Mouse (Mus musculus): ENCODE results near the gene Rhoj. TPM values are rescaled to one million over a fixed set of nuclear protein-coding genes. Genes with fewer than 3 reads are reported as not detected.
"Not testable (repeated sequence)": the region's sequence is repeated elsewhere in the genome, so short reads cannot be mapped to it uniquely, and the experiment has no call there.

Rhoj gene
- total RNA-seq, 2 experiments from 2014 or later, result 16.7 to 22.6 TPM

- DNase-seq, result no peak
These were observed 86.1 kb downstream of the Rhoj start for GRCm38 (mm10) chr12:75394011-75394773.

- DNase-seq, result no peak
These were observed 88.5 kb downstream of the Rhoj start for GRCm38 (mm10) chr12:75396616-75397015.

GRCm38 (mm10) chr12:75397077-75397476 is 89.0 kb downstream of the Rhoj start:
- no peak for DNase-seq

- DNase-seq, result no peak
These were observed 104.8 kb downstream of the Rhoj start for GRCm38 (mm10) chr12:75412964-75413363.

- DNase-seq, result no peak
These were observed 106.9 kb downstream of the Rhoj start for GRCm38 (mm10) chr12:75414991-75415390.

DNA sequence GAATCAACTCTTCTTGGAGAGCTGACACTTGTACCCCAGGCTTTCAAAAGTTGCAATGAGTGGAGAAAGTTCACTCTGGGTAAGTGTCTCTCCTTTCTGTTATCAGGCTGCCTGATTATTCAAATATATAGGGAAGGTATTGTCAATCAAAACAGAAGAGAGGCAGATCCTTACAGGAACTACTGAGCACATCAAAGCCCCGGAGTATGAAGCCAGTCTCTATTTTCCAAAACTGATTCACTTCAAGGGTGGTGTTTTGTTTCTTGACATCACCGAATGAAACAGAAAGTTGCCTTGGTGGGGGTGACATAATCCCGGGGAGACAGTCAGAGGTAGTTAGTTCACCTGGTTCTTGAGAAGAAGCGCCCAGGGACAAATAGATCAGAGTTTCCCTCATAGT is 108.6 kb downstream of the Rhoj start, which contains the start of gene Gphb5:
Gphb5 (minus strand) TSS at position 101 of the 400 bp plus-strand sequence.
- DNase-seq, result no peak

- DNase-seq, result no peak
These were observed 116.2 kb downstream of the Rhoj start for GRCm38 (mm10) chr12:75424359-75424758.

DNA sequence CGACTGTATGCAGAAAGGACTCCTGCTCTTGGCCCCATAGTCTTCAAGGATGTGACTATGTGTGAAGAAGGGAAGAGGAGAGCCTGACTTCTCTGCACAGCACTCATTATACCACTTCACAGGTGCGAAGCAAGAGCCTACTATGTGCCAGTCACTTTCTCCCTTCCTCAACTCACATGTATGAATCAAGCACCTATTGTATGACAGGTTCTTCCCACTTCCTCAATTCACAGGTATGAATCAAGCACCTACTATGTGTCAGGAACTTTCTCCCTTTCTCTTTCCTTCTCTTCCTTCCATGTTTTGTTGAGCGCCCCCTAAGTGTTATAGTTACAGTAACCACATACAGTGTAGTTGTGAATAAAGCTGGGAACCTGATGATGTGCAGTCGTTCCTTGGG is 116.7 kb downstream of the Rhoj start:
- no peak for DNase-seq

GRCm38 (mm10) chr12:75425882-75426281 is 117.8 kb downstream of the Rhoj start:
- no peak for DNase-seq

- DNase-seq, result no peak
These were observed 120.6 kb downstream of the Rhoj start for GRCm38 (mm10) chr12:75428719-75429118.

GRCm38 (mm10) chr12:75429685-75430396 is 121.7 kb downstream of the Rhoj start:
- DNase-seq, result no peak

DNA sequence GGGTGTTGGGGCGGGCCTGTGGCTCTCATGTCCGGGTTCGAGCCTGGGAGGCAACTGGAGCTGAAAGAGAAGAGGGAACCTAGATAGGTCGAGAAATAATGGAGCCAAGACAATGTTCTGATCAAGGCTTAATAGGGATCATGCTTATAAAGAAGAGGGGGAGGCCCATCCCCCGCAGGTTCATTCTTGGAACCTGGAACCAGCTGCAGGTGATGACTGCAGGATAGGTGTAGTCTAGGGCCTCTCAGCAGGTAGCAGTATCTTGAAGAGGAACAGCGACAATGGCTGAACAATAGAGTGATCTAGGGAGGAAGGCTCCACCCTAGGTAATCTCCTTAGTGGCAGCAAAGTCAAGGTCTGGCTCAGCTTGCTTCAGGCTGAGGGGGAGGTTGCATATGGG is 124.3 kb downstream of the Rhoj start:
- not testable (repeated sequence) for DNase-seq

- no peak for DNase-seq
These were observed 138.1 kb downstream of the Rhoj start for GRCm38 (mm10) chr12:75446245-75446644.

DNA sequence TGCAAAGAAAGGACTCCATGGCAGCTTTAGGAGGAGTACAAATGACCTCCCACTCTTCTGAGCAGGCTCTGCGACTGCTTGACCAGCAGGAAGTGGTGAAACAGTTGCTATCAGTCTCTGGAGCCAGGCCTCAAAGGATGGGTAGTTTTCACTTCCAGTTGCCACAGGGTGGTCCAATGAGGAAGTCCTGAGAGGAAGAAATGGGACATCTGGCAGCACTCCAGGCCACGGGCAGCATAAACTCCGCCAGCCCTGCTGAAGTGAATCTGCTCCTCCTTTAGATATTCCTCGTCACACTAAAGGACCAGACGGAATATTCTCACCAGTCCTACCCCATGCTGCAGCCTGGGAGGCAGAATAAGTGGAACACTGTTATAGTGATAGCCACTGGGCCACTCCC is 140.8 kb downstream of the Rhoj start:
- no peak for DNase-seq

DNA sequence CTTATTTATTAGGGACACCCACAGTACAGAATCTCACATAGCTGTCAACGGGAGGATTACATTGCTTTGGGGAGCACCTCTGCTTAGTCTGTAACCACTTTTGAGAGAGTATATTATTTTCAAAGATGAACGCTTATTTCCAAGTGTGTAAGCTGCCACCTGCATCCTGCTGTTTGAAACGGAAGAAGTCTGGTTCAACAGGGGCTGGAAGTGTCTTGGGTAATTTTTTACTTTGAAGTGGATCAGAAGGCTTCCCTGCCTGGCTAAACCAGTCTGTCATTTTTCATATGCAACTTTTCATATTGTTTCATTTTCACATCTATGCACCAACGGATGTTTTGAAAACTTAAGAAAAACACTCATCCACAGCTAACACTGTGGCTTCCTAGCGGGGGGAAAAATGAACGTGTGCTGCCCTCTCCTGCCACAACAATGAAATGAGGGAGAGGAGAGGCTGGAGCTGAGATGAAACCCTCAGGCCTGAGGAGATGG is 141.4 kb downstream of the Rhoj start:
- DNase-seq, result no peak

- no peak for DNase-seq
These were observed 141.9 kb downstream of the Rhoj start for GRCm38 (mm10) chr12:75450011-75450410.

- no peak for DNase-seq
These were observed 142.5 kb downstream of the Rhoj start for GRCm38 (mm10) chr12:75450592-75450991.

Other genes starting within 250 kb of the Rhoj start
- gene Kcnh5, start 131.0 kb upstream of the Rhoj start, total RNA-seq (2021), result not detected
- gene Gphb5, start 108.5 kb downstream of the Rhoj start, total RNA-seq (2021), result not detected